Mouse (Mus musculus) adrenal gland, adult 10 weeks (tissue): ENCODE results near the gene Gm3045. TPM values are rescaled to one million over a fixed set of nuclear protein-coding genes. Genes with fewer than 3 reads are reported as not detected.

ENCODE experiments used
- polyA plus RNA-seq: library from polyadenylated mRNA; stranded (reverse); fragments of 350-450 nt; fragmentation: Illumina TruSeq; extraction: RNeasy Lipid Tissue Mini Kit (QIAGEN cat#74804); gene quantifications from one replicate; pipeline ENCODE4 v1.2.3, GENCODE M21; 2014; ENCODE audit warnings: low read depth, low replicate concordance

The Gm3045 gene
- not detected for polyA plus RNA-seq

GRCm38 (mm10) chr13:56426365-56426764 is at the start of gene Gm3045:
Gm3045 (plus strand) TSS chr13:56426594.

GRCm38 (mm10) chr13:56438211-56439075 is 12.0 kb downstream of the Gm3045 start, which contains the start of gene Slc25a48:
Slc25a48 (plus strand) TSS chr13:56438355.

GRCm38 (mm10) chr13:56482146-56482545 is 55.8 kb downstream of the Gm3045 start, which contains the start of gene Il9:
Il9 (minus strand) TSS chr13:56482246.

Other genes with a start within 250 kb of the Gm3045 start
- gene Tifab, start 247.7 kb upstream of the Gm3045 start, polyA plus RNA-seq: 1.1 TPM
- not detected for gene Neurog1, start 174.4 kb upstream of the Gm3045 start, polyA plus RNA-seq
- gene Cxcl14, start 130.0 kb upstream of the Gm3045 start, polyA plus RNA-seq: 19.1 TPM
- gene Slc25a48, start 11.8 kb downstream of the Gm3045 start, polyA plus RNA-seq: not detected
- not detected for gene Il9, start 55.7 kb downstream of the Gm3045 start, polyA plus RNA-seq
- 8.4 TPM for gene Fbxl21, start 95.9 kb downstream of the Gm3045 start, polyA plus RNA-seq
- gene Lect2, start 121.9 kb downstream of the Gm3045 start, polyA plus RNA-seq: not detected
- 10.8 TPM for gene Tgfbi, start 182.9 kb downstream of the Gm3045 start, polyA plus RNA-seq